Mouse (Mus musculus) liver, embryonic 14.5 days (tissue): Measurements from ENCODE around the gene Glt1d1. TPM values are rescaled to one million over a fixed set of nuclear protein-coding genes. Genes with fewer than 3 reads are reported as not detected.

ENCODE experiments used
- ATAC-seq: fragments of 200-750 bp; cut with Nextera tagmentation; 2 replicates; pipeline ENCODE4 v1.8.0; 2017; ENCODE audit warnings: moderate number of reproducible peaks, mild to moderate bottlenecking, moderate library complexity; ENCODE audit not compliant: insufficient read depth
- DNase-seq, 3 experiments: peaks; one replicate each; pipeline ENCODE4 v3.0.0-alpha.2; 2012 to 2013; ENCODE audit warnings: low read depth in 3 of 3, low spot score in 3 of 3
- H3K27ac ChIP-seq: fragments of 300-500 bp; sonication (generic); 2 replicates; pipeline ENCODE4 v1.5.1; 2014; ENCODE audit warnings: moderate library complexity, mild to moderate bottlenecking, control low read depth, inconsistent platforms
- H3K27me3 ChIP-seq: fragments of 300-500 bp; sonication (generic); 2 replicates; pipeline ENCODE4 v1.6.1; 2014; ENCODE audit warnings: mild to moderate bottlenecking, low read length, moderate library complexity; ENCODE audit not compliant: control insufficient read depth, insufficient read depth
- H3K36me3 ChIP-seq: fragments of 300-500 bp; sonication (generic); replicated peaks from 2 replicates; pipeline ENCODE4 v1.6.1; 2014; ENCODE audit warnings: low read depth; ENCODE audit not compliant: control insufficient read depth, insufficient read depth
- H3K4me1 ChIP-seq, 2 experiments: fragments of 200-500 bp in 1 of 2; fragments of 300-500 bp in 1 of 2; sonication (generic) in 1 of 2; replicated peaks; 2 replicates each; pipeline ENCODE4 v1.6.1; 2012 to 2014; ENCODE audit warnings: antibody characterized with exemption in 1 of 2, inconsistent platforms in 1 of 2, low read length in 1 of 2; ENCODE audit not compliant: control insufficient read depth in 2 of 2, insufficient read depth in 2 of 2
- H3K4me2 ChIP-seq: fragments of 300-500 bp; sonication (generic); 2 replicates; pipeline ENCODE4 v1.6.1; 2014; ENCODE audit warnings: low read depth, mild to moderate bottlenecking, control low read depth, moderate library complexity
- H3K4me3 ChIP-seq, 2 experiments: fragments of 200-500 bp in 1 of 2; fragments of 300-500 bp in 1 of 2; sonication (generic) in 1 of 2; 2 replicates each; pipeline ENCODE4 v1.5.1; 2012 to 2014; ENCODE audit warnings: low read depth in 2 of 2, low read length in 2 of 2, mild to moderate bottlenecking in 2 of 2, control low read depth in 1 of 2, inconsistent platforms in 1 of 2, moderate library complexity in 1 of 2; ENCODE audit not compliant: insufficient read depth in 1 of 2
- H3K9ac ChIP-seq: fragments of 300-500 bp; sonication (generic); replicated peaks from 2 replicates; pipeline ENCODE4 v1.6.1; 2014; ENCODE audit warnings: mild to moderate bottlenecking, control low read depth, moderate library complexity
- H3K9me3 ChIP-seq: fragments of 300-500 bp; sonication (generic); 2 replicates; pipeline ENCODE4 v1.6.1; 2016; ENCODE audit warnings: low read length, mixed read lengths; ENCODE audit not compliant: control insufficient read depth
- CTCF ChIP-seq: IDR thresholded peaks from 2 replicates; pipeline ENCODE4 v1.5.1; 2016; ENCODE audit warnings: antibody characterized with exemption, low read depth, control low read depth
- EP300 ChIP-seq: IDR thresholded peaks from 2 replicates; pipeline ENCODE4 v1.6.1; 2016; ENCODE audit warnings: antibody characterized with exemption, low read depth
- WGBS: fragments of 180-500 bp; shearing (Covaris S2); extraction: QIAGEN DNeasy Blood & Tissue Kit; methylation state at CpG from one replicate; pipeline ENCODE4 v1.1.7; 2014; ENCODE audit not compliant: insufficient replicate concordance; 5-methylcytosine and 5-hydroxymethylcytosine counted together
- polyA plus RNA-seq, 2 experiments: library from polyadenylated mRNA; depleted of rRNA in 1 of 2; stranded (reverse) in 1 of 2; unstranded in 1 of 2; fragments of >200 nt; fragmentation: Nextera tagmentation in 1 of 2; extraction: Ambion mirVana in 1 of 2; gene quantifications; 2 replicates each; pipeline versions ENCODE4 v1.2.1 to v1.2.3; 2012 to 2014

Gene Glt1d1
- polyA plus RNA-seq, 2 experiments, result 0.13 TPM; not detected in 1

DNA sequence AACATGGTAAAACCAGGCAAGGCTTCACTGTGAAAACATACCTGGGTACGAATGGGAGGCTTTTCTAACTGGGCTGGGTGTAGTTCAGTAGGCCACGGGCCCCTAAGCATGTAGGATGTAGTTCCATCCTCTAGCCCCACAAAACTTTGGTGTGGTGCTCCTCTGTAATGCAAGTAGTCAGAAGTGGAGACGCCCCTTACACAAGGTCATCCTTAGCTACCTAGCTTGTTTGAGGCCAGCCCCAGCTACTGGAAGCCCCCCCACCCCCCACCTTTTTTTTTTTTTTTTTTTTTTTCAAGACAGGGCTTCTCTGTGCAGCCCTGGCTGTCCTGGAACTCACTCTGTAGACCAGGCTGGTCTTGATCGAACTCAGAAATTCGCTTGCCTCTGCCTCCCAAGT is 28.9 kb downstream of the Glt1d1 start:
- TF ChIP-seq EP300 (no peak), CTCF (no peak)
- Histone ChIP-seq H3K9ac (no peak overlapping the region), H3K36me3 (no peaks in the 10 kb centered on the region), H3K27ac (no peak overlapping the region), H3K27me3 (no peaks in the 10 kb centered on the region), H3K4me1 (no peaks in the 10 kb centered on the region), H3K9me3 (no peaks in the 10 kb centered on the region; the same call in 1 of the 2 replicates), H3K4me3 (no peak overlapping the region), H3K4me2 (no peak overlapping the region)
- no peak for DNase-seq
- 59% methylated on average over 5 of the region's 5 CpGs for WGBS
- ATAC-seq, result no peak

DNA sequence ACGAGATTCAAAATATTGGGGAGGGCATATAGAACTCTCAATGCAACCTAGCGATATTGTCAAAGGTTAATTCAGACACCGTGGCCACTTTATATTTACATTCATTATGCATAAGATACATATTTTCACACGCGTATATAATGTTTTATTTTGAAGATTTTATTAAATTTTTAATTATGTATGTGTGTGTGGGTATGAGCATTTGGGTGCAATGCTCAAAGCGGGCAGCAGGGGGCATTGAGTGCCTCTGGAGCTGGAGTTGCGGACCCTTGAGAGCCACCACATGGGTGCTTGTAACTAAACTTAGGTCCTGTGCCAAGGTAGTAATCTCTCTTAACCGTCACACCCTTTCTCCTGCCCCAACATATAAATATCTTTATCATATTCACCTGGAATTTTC is 41.9 kb downstream of the Glt1d1 start:
- Histone ChIP-seq H3K36me3 (no peaks in the 10 kb centered on the region), H3K4me1 (no peaks in the 10 kb centered on the region), H3K9me3 (no peaks in the 10 kb centered on the region), H3K4me3 (no peak overlapping the region), H3K27ac (no peak overlapping the region), H3K9ac (no peak overlapping the region), H3K4me2 (no peak overlapping the region), H3K27me3 (no peaks in the 10 kb centered on the region)
- 0 out of 2 replicates have a peak, but pooled peaks have one; percentile 8 for TF ChIP-seq CTCF
- no peak for TF ChIP-seq EP300
- 67% methylated on average over 8 of the region's 8 CpGs for WGBS
- no peak for ATAC-seq
- DNase-seq, result no peak

DNA sequence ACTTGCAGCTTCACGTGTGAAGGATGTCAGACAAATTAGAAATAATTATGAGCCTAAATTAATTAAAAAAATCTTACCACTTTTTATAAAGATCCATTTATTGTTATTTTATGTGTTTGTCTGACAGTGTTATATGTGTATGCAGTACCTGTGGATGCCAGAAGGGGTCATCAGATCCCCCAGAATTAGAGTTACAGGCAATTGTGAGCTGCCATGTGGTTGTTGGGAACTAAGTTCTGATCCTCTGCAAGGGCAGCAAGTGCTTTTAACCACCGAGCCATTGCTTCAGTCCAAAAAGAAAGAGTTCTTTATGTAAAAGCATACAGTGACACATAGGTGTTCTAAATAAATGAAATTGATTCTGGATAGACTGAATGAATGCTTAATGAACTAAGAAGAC is 45.5 kb downstream of the Glt1d1 start:
- no peak overlapping the region for H3K9ac ChIP-seq
- ATAC-seq (no peak), DNase-seq (no peak)
- H3K9me3 ChIP-seq, result no peaks in the 10 kb centered on the region
- WGBS, result 64% methylated on average over 2 of the region's 2 CpGs
- no peaks in the 10 kb centered on the region for H3K36me3 ChIP-seq
- no peak overlapping the region for H3K4me2 ChIP-seq
- H3K27ac ChIP-seq, result no peak overlapping the region
- no peaks in the 10 kb centered on the region for H3K4me1 ChIP-seq
- no peaks in the 10 kb centered on the region for H3K27me3 ChIP-seq
- TF ChIP-seq EP300, result no peak
- no peak overlapping the region for H3K4me3 ChIP-seq

DNA sequence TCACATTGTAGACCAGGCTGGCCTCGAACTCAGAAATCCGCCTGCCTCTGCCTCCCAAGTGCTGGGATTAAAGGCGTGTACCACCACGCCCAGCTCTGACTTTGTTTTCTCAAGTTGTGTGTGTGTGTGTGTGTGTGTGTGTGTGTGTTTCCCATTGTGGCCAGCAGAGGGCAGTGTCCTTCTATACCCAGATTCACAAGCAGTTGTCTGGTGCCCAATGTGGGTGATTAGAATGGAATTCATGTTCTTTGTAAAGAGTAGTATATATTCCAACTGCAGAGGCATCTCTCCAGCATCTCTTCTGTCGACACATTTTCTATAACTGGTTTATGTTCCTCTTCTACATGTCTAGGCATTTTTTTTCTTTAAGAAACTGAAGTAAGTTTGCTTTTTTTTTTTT is 46.4 kb downstream of the Glt1d1 start:
- H3K9ac ChIP-seq, result no peak overlapping the region
- no peak overlapping the region for H3K4me3 ChIP-seq
- no peak overlapping the region for H3K4me2 ChIP-seq
- H3K9me3 ChIP-seq, result no peaks in the 10 kb centered on the region
- ATAC-seq, result no peak
- no peak for DNase-seq
- no peaks in the 10 kb centered on the region for H3K4me1 ChIP-seq
- no peaks in the 10 kb centered on the region for H3K27me3 ChIP-seq
- TF ChIP-seq CTCF (peak; percentile 32), EP300 (no peak)
- WGBS, result 67% methylated on average over 5 of the region's 5 CpGs
- no peaks in the 10 kb centered on the region for H3K36me3 ChIP-seq
- no peak overlapping the region for H3K27ac ChIP-seq

DNA sequence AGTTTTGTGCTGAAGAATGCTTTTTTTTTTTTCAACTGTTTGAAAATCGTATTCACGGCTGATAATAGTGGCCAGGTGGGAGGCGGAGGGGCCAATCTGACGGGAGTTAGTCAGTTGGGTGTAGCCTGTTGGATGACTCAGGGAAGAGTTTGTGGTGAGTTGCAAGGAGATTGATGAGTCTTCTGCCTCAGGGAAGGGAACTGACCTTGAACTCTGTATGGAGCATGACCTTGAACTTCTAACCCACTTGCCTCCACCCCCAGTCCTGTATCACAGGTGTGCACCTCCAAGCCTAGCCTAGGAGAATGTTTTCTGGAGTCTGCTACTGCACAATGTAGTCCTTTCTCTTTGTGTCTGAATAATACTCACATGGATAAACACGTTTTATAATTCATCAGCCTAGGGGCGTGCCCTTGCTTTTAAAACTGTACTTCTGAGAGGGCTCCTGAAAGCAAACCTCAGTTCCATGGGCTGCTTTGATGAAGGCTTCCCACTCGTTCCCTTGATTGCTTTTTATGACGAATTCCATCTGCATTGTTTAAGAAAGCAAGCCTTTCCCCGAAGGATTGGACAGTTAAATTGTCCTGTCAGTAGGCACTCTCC is 56.6 kb downstream of the Glt1d1 start:
- 63% methylated on average over 9 of the region's 9 CpGs for WGBS
- Histone ChIP-seq H3K9me3 (no peaks in the 10 kb centered on the region), H3K27ac (no peak overlapping the region), H3K9ac (no peak overlapping the region), H3K4me3 (no peak overlapping the region), H3K36me3 (no peaks in the 10 kb centered on the region), H3K27me3 (no peaks in the 10 kb centered on the region), H3K4me1 (no peaks in the 10 kb centered on the region), H3K4me2 (no peak overlapping the region)
- TF ChIP-seq EP300 (no peak), CTCF (no peak)
- DNase-seq, result no peak
- no peak for ATAC-seq
